Mouse (Mus musculus) testis, adult 2 months (tissue): ENCODE data around the gene Lef1. TPM values are rescaled to one million over a fixed set of nuclear protein-coding genes. Genes with fewer than 3 reads are reported as not detected.

Source experiments
- H3K27ac ChIP-seq: fragments of 200-500 bp; 2 replicates; pipeline ENCODE4 v1.5.1; 2012; ENCODE audit warnings: low read depth, low read length; ENCODE audit not compliant: control insufficient read depth, insufficient read depth
- H3K27me3 ChIP-seq: fragments of 200-500 bp; 2 replicates; pipeline ENCODE4 v1.6.1; 2012; ENCODE audit warnings: mild to moderate bottlenecking, low read length, moderate library complexity; ENCODE audit not compliant: control insufficient read depth, insufficient read depth
- H3K36me3 ChIP-seq: fragments of 200-500 bp; 2 replicates; pipeline ENCODE4 v1.6.1; 2012; ENCODE audit warnings: mild to moderate bottlenecking, low read length; ENCODE audit not compliant: control insufficient read depth, insufficient read depth
- H3K4me1 ChIP-seq: fragments of 200-500 bp; 2 replicates; pipeline ENCODE4 v1.6.1; 2012; ENCODE audit warnings: low read length; ENCODE audit not compliant: control insufficient read depth, insufficient read depth
- H3K4me3 ChIP-seq: fragments of 200-500 bp; 2 replicates; pipeline ENCODE4 v1.5.1; 2012; ENCODE audit warnings: low read depth, mild to moderate bottlenecking, low read length, moderate library complexity, mixed read lengths; ENCODE audit not compliant: control insufficient read depth
- CTCF ChIP-seq: fragments of 200-500 bp; IDR thresholded peaks from 2 replicates; pipeline ENCODE4 v1.5.1; 2012; ENCODE audit warnings: low read depth, mild to moderate bottlenecking, inconsistent platforms, low read length, moderate library complexity; ENCODE audit not compliant: control insufficient read depth, insufficient read depth, insufficient replicate concordance
- POLR2A ChIP-seq: fragments of 200-500 bp; IDR thresholded peaks from 2 replicates; pipeline ENCODE4 v1.6.1; 2012; ENCODE audit warnings: low read depth, mild to moderate bottlenecking, inconsistent platforms, low read length, moderate library complexity; ENCODE audit not compliant: control insufficient read depth
- polyA plus RNA-seq: library from polyadenylated mRNA; depleted of rRNA; stranded (reverse); fragments of >200 nt; gene quantifications from 2 replicates; pipeline ENCODE4 v1.2.3, GENCODE M21; 2012

The Lef1 gene
- polyA plus RNA-seq, 1 experiment, result 84.7 TPM

DNA sequence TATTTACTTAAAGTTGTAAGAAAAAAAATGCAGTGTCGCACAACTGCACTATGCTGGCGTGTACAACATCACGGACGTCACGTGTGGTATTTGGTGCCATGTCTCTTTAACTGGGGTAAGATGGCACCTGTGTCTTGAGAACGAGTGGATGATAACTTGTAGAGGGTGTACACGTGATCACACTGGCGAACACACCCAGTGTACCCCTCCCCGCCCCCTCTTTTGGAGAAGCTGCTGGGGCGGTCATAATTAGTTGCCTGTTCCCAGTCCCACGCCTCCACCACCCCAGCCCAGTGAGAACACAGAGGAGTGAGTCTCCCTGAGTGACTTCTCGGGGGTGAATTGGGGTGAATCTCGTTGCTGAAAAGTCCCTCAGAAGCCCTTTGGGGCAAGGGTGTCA, 5.8 kb downstream of the Lef1 start:
- Histone ChIP-seq H3K4me1 (peaks cover 11% of the 10 kb centered on the region), H3K4me3 (no peak overlapping the region), H3K27me3 (no peaks in the 10 kb centered on the region), H3K36me3 (no peaks in the 10 kb centered on the region), H3K27ac (no peak overlapping the region)
- TF ChIP-seq CTCF (no peak), POLR2A (no peak)

DNA sequence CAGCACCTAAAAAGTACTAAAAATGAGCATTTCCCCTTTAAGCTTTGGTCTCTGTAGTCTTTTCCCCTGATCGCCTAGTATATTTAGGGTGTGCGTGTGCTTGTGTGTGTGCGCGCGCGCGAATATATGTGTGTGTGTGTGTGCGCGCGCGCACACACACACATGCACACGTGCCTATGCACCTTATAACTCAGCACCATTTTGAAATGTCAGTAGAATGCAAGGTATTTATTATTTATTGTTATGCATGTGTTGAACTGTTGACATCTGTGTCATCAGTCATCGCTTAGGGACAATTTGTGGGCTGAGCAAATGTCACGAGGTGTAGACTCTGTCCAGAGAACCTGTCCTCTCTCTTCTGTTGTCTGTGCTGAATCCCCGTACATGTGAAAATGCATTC, 7.1 kb downstream of the Lef1 start:
- Histone ChIP-seq H3K4me3 (no peak overlapping the region), H3K27me3 (no peaks in the 10 kb centered on the region), H3K4me1 (peaks cover 3% of the 10 kb centered on the region), H3K27ac (no peak overlapping the region), H3K36me3 (no peaks in the 10 kb centered on the region)
- TF ChIP-seq POLR2A (no peak), CTCF (no peak)

DNA sequence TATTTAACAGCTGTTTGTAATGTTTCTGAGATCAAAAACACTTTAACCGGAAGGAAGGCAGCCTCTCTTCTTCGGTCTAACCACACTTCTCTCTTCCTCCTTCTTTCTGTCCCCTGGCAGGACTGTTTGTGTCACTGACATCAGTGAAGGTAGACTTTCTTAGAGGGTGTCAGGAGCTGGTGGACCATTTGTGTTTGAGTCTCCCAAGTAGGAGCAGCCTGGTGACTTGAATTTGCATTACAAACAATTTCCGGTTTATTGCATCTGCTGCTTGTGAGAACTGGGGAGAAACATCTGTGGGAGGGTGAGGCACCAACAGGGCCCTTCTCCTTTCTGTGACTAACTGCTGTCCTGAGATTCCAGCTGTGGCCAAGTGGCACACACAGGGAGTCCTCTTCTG, 7.6 kb downstream of the Lef1 start:
- H3K27ac ChIP-seq, result no peak overlapping the region
- TF ChIP-seq CTCF, result no peak
- TF ChIP-seq POLR2A, result no peak
- no peak overlapping the region for H3K4me3 ChIP-seq
- H3K36me3 ChIP-seq, result no peaks in the 10 kb centered on the region
- no peaks in the 10 kb centered on the region for H3K4me1 ChIP-seq
- no peaks in the 10 kb centered on the region for H3K27me3 ChIP-seq

DNA sequence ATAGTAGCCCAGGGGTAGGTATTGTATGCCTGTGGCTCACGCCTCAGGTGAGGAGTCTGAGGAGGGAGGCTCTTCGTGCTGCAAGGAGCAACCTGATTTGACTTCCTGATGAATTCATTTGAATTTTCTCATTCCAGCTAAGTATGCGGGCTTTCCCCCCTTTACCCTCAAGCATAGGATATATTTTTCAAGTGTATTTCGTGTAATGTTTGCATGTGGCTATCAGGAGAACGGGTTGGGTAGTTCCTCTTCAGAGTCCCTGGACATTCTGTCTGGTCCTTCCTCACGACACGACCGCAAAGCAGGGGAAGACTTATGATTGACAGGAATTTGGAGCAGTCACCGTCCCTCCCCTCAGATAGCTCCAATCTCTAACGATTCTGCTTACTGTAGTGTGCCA, 9.2 kb downstream of the Lef1 start:
- H3K27me3 ChIP-seq, result no peaks in the 10 kb centered on the region
- no peaks in the 10 kb centered on the region for H3K36me3 ChIP-seq
- TF ChIP-seq CTCF (no peak), POLR2A (no peak)
- H3K27ac ChIP-seq, result no peak overlapping the region
- no peaks in the 10 kb centered on the region for H3K4me1 ChIP-seq
- no peak overlapping the region for H3K4me3 ChIP-seq

DNA sequence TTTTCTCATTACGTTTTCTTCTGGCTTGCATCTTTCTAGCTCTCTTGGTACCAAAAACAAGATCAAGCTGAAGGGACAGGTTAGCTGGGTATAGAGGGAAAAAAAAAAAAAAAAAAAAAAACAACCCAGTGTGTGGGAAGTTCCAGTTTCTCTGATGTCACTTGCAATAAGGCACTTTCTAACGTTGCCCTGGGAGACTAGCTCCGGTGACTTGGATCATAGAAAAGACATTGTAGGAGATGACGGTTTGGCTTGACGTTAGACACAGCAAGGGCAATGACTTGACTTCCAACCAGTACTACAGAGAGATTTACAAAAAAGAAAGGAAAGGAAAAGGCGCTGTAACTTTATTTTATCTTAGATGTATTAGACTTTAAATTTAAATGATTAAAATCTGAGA, 13.2 kb downstream of the Lef1 start:
- TF ChIP-seq POLR2A, result no peak
- TF ChIP-seq CTCF, result no peak
- Histone ChIP-seq H3K4me3 (no peak overlapping the region), H3K27ac (no peak overlapping the region), H3K36me3 (no peaks in the 10 kb centered on the region), H3K27me3 (no peaks in the 10 kb centered on the region), H3K4me1 (no peaks in the 10 kb centered on the region)

DNA sequence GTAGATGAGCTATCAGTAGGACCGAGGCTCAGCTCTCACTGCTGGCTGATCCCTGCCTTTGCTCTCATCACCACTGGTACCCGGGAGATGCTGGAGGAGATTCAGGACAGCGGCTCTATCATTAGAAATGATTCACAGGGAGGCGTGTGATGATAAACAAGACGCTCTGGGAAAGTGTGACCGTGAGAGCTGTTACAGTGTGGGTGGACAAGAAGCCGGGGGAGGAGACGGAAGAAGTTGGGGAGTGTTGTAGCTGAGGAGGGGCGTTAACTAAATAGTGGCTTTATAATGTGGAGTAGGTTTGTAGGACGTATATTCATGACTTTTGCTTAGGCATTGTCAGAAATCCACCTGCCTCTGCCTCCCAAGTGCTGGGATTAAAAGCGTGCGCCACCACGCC, 15.6 kb downstream of the Lef1 start:
- Histone ChIP-seq H3K4me3 (no peak overlapping the region), H3K4me1 (no peaks in the 10 kb centered on the region), H3K36me3 (no peaks in the 10 kb centered on the region), H3K27me3 (no peaks in the 10 kb centered on the region), H3K27ac (no peak overlapping the region)
- no peak for TF ChIP-seq CTCF

DNA sequence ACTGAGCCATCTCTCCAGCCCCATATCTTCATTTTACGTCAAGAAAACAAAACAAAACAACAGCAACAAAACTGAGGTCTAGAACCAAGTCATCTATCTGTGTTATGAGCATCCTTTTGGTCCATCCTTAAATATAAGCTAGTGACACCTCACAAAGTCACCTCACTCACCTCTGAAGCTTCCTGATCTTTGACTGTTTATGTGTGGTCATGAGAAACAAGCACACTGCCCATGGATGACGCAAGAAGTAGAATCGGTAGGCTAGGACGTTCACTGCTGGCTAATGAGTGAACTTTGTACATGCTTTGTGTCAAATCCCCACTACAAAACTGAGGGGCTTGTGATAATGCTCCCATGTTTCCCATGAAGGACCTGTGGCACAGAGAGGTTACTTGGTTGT, 16.2 kb downstream of the Lef1 start:
- Histone ChIP-seq H3K27me3 (no peaks in the 10 kb centered on the region), H3K4me1 (no peaks in the 10 kb centered on the region), H3K36me3 (no peaks in the 10 kb centered on the region), H3K4me3 (no peak overlapping the region), H3K27ac (no peak overlapping the region)
- TF ChIP-seq POLR2A (no peak), CTCF (no peak)

DNA sequence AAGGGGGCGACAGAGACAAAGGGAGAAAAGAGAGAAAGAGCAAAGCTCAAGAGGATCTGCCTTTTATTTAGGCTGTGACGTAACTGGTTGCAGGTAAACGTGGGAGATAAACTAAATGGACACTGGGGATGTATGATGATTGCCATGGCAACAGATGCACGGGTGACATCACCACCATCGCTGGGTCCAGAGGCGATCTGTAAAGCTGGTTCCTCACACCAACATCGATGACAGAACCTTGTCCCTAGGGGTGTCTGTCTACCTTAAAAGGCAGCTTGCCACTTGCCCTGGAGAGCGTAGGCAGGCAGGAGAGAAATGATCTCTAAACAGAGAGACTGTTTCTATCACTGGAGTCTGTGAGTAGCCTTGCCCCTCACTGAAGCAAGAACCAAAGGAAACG, 23.7 kb downstream of the Lef1 start:
- no peaks in the 10 kb centered on the region for H3K4me1 ChIP-seq
- H3K36me3 ChIP-seq, result no peaks in the 10 kb centered on the region; the same call in 1 of the 2 replicates
- TF ChIP-seq CTCF, result no peak
- no peak for TF ChIP-seq POLR2A
- H3K27ac ChIP-seq, result no peak overlapping the region
- no peaks in the 10 kb centered on the region for H3K27me3 ChIP-seq
- no peak overlapping the region for H3K4me3 ChIP-seq
